Mouse (Mus musculus): ENCODE results near the gene Tmprss6. TPM values are rescaled to one million over a fixed set of nuclear protein-coding genes. Genes with fewer than 3 reads are reported as not detected.

Tmprss6 gene
- total RNA-seq, 2 experiments from 2014 or later: not detected

GRCm38 (mm10) chr15:78390855-78391254 is 77.6 kb downstream of the Tmprss6 start:
- intact Hi-C loops (cut with DNase I): no loop called here
- no peak for DNase-seq

Other genes starting within 250 kb of the Tmprss6 start
- 1 to 10 TPM; 1.0 to 3.2 TPM for gene Ncf4, start 223.8 kb downstream of the Tmprss6 start, total RNA-seq (2021)
- gene Csf2rb2, start 162.9 kb downstream of the Tmprss6 start, total RNA-seq (2021): under 1 TPM; 0.68 to 0.86 TPM
- 1 to 10 TPM; 2.5 to 2.6 TPM for gene Csf2rb, start 142.9 kb downstream of the Tmprss6 start, total RNA-seq (2021)
- gene Tex33, start 72.7 kb downstream of the Tmprss6 start, total RNA-seq (2021): not detected
- 10 to 100 TPM; 20.2 to 24.4 TPM for gene Tst, start 62.7 kb downstream of the Tmprss6 start, total RNA-seq (2021)
- gene Mpst, start 62.2 kb downstream of the Tmprss6 start, total RNA-seq (2021): 10 to 100 TPM; 40.9 to 42.3 TPM
- 10 to 100 TPM; 28.0 to 30.3 TPM for gene Kctd17, start 40.1 kb downstream of the Tmprss6 start, total RNA-seq (2021)
- under 1 TPM; 0.39 to 0.54 TPM for gene Il2rb, start 26.6 kb upstream of the Tmprss6 start, total RNA-seq (2021)
- gene C1qtnf6, start 62.8 kb upstream of the Tmprss6 start, total RNA-seq (2021): 10 to 100 TPM; 26.2 to 41.8 TPM
- not detected for gene Sstr3, start 76.1 kb upstream of the Tmprss6 start, total RNA-seq (2021)
- gene Rac2, start 104.1 kb upstream of the Tmprss6 start, total RNA-seq (2021): 1 to 10 TPM; 2.7 to 7.4 TPM
- gene Cyth4, start 128.4 kb upstream of the Tmprss6 start, total RNA-seq (2021): 1 to 10 TPM; 5.3 to 7.7 TPM